14 mouse cellular contexts compared by ENCODE assay signal in genomic region chr11:57831281-57831781, GRCm38 (mm10). TPM values are rescaled to one million over a fixed set of nuclear protein-coding genes. Genes with fewer than 3 reads are reported as not detected.
DNase-seq lines count a peak whose midpoint lies in the region; ATAC-seq and TF ChIP-seq lines count a peak whose summit lies in the region.
"Had no signal": no experiment of that assay in that cellular context is flagged by ENCODE, and none has a peak within 500 bp of the region (broad histone marks: within the 10 kb centered on the region; RNA-seq: fewer than 3 reads in every experiment).

No protein-coding gene starts in this region.

- peak overlapping the region; percentile 91 for H3K27ac ChIP-seq in heart, embryonic 10.5 days
- no peak overlapping the region for H3K27ac ChIP-seq in liver, embryonic 12.5 days
- H3K27ac ChIP-seq in liver, postnatal 0 days (ENCODE audit: low read depth), result no peak overlapping the region
- H3K27ac ChIP-seq in embryonic facial prominence, embryonic 14.5 days (replicated peaks; ENCODE audit: low read depth, low read length), result no peak overlapping the region
- H3K27ac ChIP-seq: liver, embryonic 13.5 days had no signal

- H3K9me3 ChIP-seq in heart, embryonic 10.5 days, result no peaks in the 10 kb centered on the region
- H3K9me3 ChIP-seq in liver, embryonic 12.5 days (replicated peaks), result no peaks in the 10 kb centered on the region
- H3K9me3 ChIP-seq in liver, postnatal 0 days (ENCODE audit: low read length), result no peaks in the 10 kb centered on the region
- H3K9me3 ChIP-seq in embryonic facial prominence, embryonic 14.5 days (ENCODE audit: control insufficient read depth, low read length), result no peaks in the 10 kb centered on the region
- H3K9me3 ChIP-seq: liver, embryonic 13.5 days had no signal

- WGBS in heart, embryonic 10.5 days, result 2% methylated on average over 31 of the region's 31 CpGs
- 8% methylated on average over 31 of the region's 31 CpGs for WGBS in liver, embryonic 12.5 days (ENCODE audit: insufficient replicate concordance)
- 9% methylated on average over 30 of the region's 31 CpGs for WGBS in liver, postnatal 0 days (ENCODE audit: insufficient replicate concordance)
- 5% methylated on average over 26 of the region's 31 CpGs for WGBS in embryonic facial prominence, embryonic 14.5 days

- H3K4me1 ChIP-seq in heart, embryonic 10.5 days, result peaks cover 58% of the 10 kb centered on the region
- no peaks in the 10 kb centered on the region for H3K4me1 ChIP-seq in liver, embryonic 12.5 days
- H3K4me1 ChIP-seq in liver, postnatal 0 days (ENCODE audit: insufficient read depth), result peaks cover 7% of the 10 kb centered on the region
- peaks cover 5% of the 10 kb centered on the region for H3K4me1 ChIP-seq in embryonic facial prominence, embryonic 14.5 days (ENCODE audit: control insufficient read depth, insufficient read depth, low read length)

- H3K9ac ChIP-seq in liver, embryonic 12.5 days, result no peak overlapping the region
- no peak overlapping the region for H3K9ac ChIP-seq in liver, postnatal 0 days (replicated peaks)
- H3K9ac ChIP-seq in embryonic facial prominence, embryonic 14.5 days (ENCODE audit: low read depth, low read length), result peak overlapping the region; percentile 23; the same call in 1 of the 2 replicates
- H3K9ac ChIP-seq: liver, embryonic 13.5 days had no signal

- TF ChIP-seq EP300 in liver, postnatal 0 days (IDR thresholded peaks at IDR 0.05; ENCODE audit: low read depth), result no peak

- H3K4me2 ChIP-seq in liver, embryonic 12.5 days, result no peak overlapping the region
- H3K4me2 ChIP-seq in liver, postnatal 0 days (ENCODE audit: low read depth, low read length), result no peak overlapping the region
- H3K4me2 ChIP-seq in embryonic facial prominence, embryonic 14.5 days (ENCODE audit: low read depth, low read length), result no peak overlapping the region
- H3K4me2 ChIP-seq: liver, embryonic 13.5 days had no signal

- intact Hi-C loops in heart, postnatal 36 days (cut with DNase I), result no loop called here

- no peak for ATAC-seq in liver, embryonic 12.5 days
- no peak for ATAC-seq in liver, postnatal 0 days
- ATAC-seq in embryonic facial prominence, embryonic 14.5 days (ENCODE audit: low read depth), result no peak

- H3K27me3 ChIP-seq in heart, embryonic 10.5 days (ENCODE audit: insufficient read depth, poor library complexity, severe bottlenecking), result peaks cover 97% of the 10 kb centered on the region
- H3K27me3 ChIP-seq in liver, embryonic 12.5 days (replicated peaks), result peaks cover 99% of the 10 kb centered on the region
- peaks cover 97% of the 10 kb centered on the region for H3K27me3 ChIP-seq in liver, postnatal 0 days (ENCODE audit: insufficient read depth, low read length)
- H3K27me3 ChIP-seq in embryonic facial prominence, embryonic 14.5 days (replicated peaks; ENCODE audit: control insufficient read depth, insufficient read depth, low read length), result peaks cover 98% of the 10 kb centered on the region

- H3K36me3 ChIP-seq in heart, embryonic 10.5 days, result peaks cover 3% of the 10 kb centered on the region; the same call in 1 of the 2 replicates
- no peaks in the 10 kb centered on the region for H3K36me3 ChIP-seq in liver, embryonic 12.5 days
- H3K36me3 ChIP-seq in liver, postnatal 0 days (replicated peaks; ENCODE audit: insufficient read depth, low read length), result no peaks in the 10 kb centered on the region
- H3K36me3 ChIP-seq in embryonic facial prominence, embryonic 14.5 days (ENCODE audit: control insufficient read depth, insufficient read depth, low read length), result no peaks in the 10 kb centered on the region
- H3K36me3 ChIP-seq: liver, embryonic 13.5 days had no signal

- no peak for TF ChIP-seq CTCF in liver, postnatal 0 days (IDR thresholded peaks at IDR 0.05; ENCODE audit: low read depth)

- H3K4me3 ChIP-seq in heart, embryonic 10.5 days, result peak overlapping the region; percentile 62
- H3K4me3 ChIP-seq in liver, embryonic 12.5 days, result peak overlapping the region; percentile 14; the same call in 1 of the 2 replicates
- no peak overlapping the region for H3K4me3 ChIP-seq in liver, postnatal 0 days (ENCODE audit: low read depth, low read length)
- H3K4me3 ChIP-seq in embryonic facial prominence, embryonic 14.5 days (ENCODE audit: low read depth, low read length), result peak overlapping the region; percentile 18
- H3K4me3 ChIP-seq: liver, embryonic 13.5 days had no signal

- no peak for DNase-seq in heart, embryonic 10.5 days (ENCODE audit: low spot score)
- no peak for DNase-seq in heart, postnatal 36 days
- DNase-seq in liver, postnatal 0 days, result no peak
- DNase-seq in embryonic facial prominence, embryonic 14.5 days (ENCODE audit: low spot score), result no peak
- peak; percentile 70 for DNase-seq in neural tube, embryonic 10.5 days (ENCODE audit: extremely low spot score, low spot score)
- no peak for DNase-seq in layer of hippocampus, adult 9-11 months
- no peak for DNase-seq in c-Kit-positive CD71-positive TER-119-positive erythroid progenitor cells, embryonic 14.5 days (ENCODE audit: low spot score)
- DNase-seq: liver, embryonic 13.5 days; thymus, adult 2 months had no signal

RNA-seq across cellular contexts. Expression of gene Hand1, which starts 1.3 kb away (rescaled TPM):
- polyA plus RNA-seq in heart, embryonic 10.5 days (2016; fragmentation: Nextera tagmentation; extraction: Ambion mirVana), result 95.3 and 106 TPM in 2 replicates
- total RNA-seq in heart, postnatal 36 days (2021), result not detected
- polyA plus RNA-seq in liver, embryonic 12.5 days (2016; fragmentation: Nextera tagmentation; extraction: Ambion mirVana), result 1.6 and 3.0 TPM in 2 replicates
- polyA plus RNA-seq in liver, postnatal 0 days (2015; fragmentation: Nextera tagmentation; extraction: Ambion mirVana), result 0.07 TPM in 1 of 2 replicates, not detected in the other
- polyA plus RNA-seq in embryonic facial prominence, embryonic 14.5 days (2014; fragmentation: Nextera tagmentation; extraction: Ambion mirVana), result 1.6 and 1.7 TPM in 2 replicates
- total RNA-seq: common myeloid progenitor, adult 5-6 weeks; megakaryocyte progenitor cell, adult 5-6 weeks; neutrophil, adult 5-6 weeks had no signal
- polyA plus RNA-seq: brain, embryonic 14.5 days had no signal

RNA-seq across cellular contexts. Expression of gene Sap30l, which starts 29.9 kb away (rescaled TPM):
- 8.8 and 12.2 TPM in 2 replicates for polyA plus RNA-seq in heart, embryonic 10.5 days (2016; fragmentation: Nextera tagmentation; extraction: Ambion mirVana)
- total RNA-seq in heart, postnatal 36 days (2021), result 10 to 100 TPM; 43.8 to 46.4 TPM
- 9.2 and 10.0 TPM in 2 replicates for polyA plus RNA-seq in liver, embryonic 12.5 days (2016; fragmentation: Nextera tagmentation; extraction: Ambion mirVana)
- polyA plus RNA-seq in liver, postnatal 0 days (2015; fragmentation: Nextera tagmentation; extraction: Ambion mirVana), result 5.8 and 7.1 TPM in 2 replicates
- 14.2 and 16.3 TPM in 2 replicates for polyA plus RNA-seq in embryonic facial prominence, embryonic 14.5 days (2014; fragmentation: Nextera tagmentation; extraction: Ambion mirVana)

Comparison
In these comparisons a context has a peak if more than half of its experiments do, and no peak if none do; other contexts are left out.
1. RNA of gene Hand1, which starts 1.3 kb away (polyA plus RNA-seq): 95.3 to 106 TPM in heart, embryonic 10.5 days; 1.6 to 3.0 TPM in liver, embryonic 12.5 days, 1.6 to 1.7 TPM in embryonic facial prominence, embryonic 14.5 days and 0.07 TPM in liver, postnatal 0 days; every median in the first group is over 10 times any median in the second.